Mouse (Mus musculus): ENCODE measurements around the gene Nudc. TPM values are rescaled to one million over a fixed set of nuclear protein-coding genes. Genes with fewer than 3 reads are reported as not detected.

Gene Nudc
- polyA plus RNA-seq, 1 experiment, result 61.4 TPM

DNA sequence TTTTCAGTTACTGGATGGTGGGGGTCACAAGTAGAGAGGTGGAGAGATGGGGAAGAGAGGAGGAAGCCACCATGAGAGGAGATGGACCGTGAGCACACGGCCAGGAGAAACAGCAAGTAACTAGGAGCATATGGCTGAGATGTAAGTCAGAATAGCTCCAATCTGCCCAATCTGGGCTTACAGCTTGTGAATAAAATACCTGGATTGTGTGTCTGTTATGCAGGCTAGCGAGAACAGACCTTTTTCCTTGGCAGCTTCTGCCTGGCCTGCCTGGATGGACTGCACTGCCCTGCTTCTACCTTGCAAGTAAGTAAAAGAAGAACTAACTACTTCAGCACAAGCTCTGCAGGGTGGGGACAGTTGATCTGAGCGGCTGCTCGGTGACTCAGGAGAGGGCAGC lies 34.7 kb downstream of the Nudc start:
- Histone ChIP-seq H3K4me3 (ENCODE audit: insufficient read depth, low read depth, low read length) (no peak overlapping the region), H3K27me3 (replicated peaks; ENCODE audit: control insufficient read depth, insufficient read depth, low read length) (no peaks in the 10 kb centered on the region), H3K36me3 (ENCODE audit: control insufficient read depth, insufficient read depth, low read length) (no peaks in the 10 kb centered on the region), H3K4me1 (ENCODE audit: control insufficient read depth, insufficient read depth, low read length) (no peaks in the 10 kb centered on the region; the same call in 1 of the 2 replicates), H3K27ac (ENCODE audit: insufficient read depth, low read depth, low read length) (no peak overlapping the region)
- no peak for TF ChIP-seq POLR2A (IDR thresholded peaks at IDR 0.05; ENCODE audit: low read depth, low read length)
- no peak for DNase-seq
- WGBS, result 89% methylated on average over 5 of the region's 5 CpGs

DNA sequence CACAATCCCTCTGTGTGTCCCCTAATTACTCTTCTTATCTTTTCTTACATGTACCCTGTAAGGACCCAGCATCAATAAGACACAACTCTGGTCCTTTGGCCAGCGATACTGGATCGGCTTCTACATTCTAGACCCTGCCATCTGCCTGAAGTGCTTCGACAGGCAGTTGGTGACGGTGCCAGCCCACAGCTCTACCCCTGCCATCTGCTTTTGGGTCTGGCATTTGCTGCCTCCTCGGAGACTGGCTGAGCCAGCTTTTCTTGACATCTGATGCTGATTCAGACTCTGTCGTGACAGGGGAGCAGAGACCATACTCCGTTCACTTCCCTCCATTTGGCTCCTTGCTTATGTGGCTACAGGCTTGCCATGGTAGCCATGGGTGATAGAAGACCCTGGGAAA lies 36.8 kb downstream of the Nudc start:
- Histone ChIP-seq H3K27me3 (replicated peaks; ENCODE audit: control insufficient read depth, insufficient read depth, low read length) (no peaks in the 10 kb centered on the region), H3K4me1 (ENCODE audit: control insufficient read depth, insufficient read depth, low read length) (no peaks in the 10 kb centered on the region; the same call in 1 of the 2 replicates), H3K4me3 (ENCODE audit: insufficient read depth, low read depth, low read length) (no peak overlapping the region), H3K36me3 (ENCODE audit: control insufficient read depth, insufficient read depth, low read length) (no peaks in the 10 kb centered on the region), H3K27ac (ENCODE audit: insufficient read depth, low read depth, low read length) (no peak overlapping the region)
- DNase-seq, result no peak
- WGBS, result 81% methylated on average over 7 of the region's 7 CpGs
- TF ChIP-seq CTCF (conservative IDR thresholded peaks at IDR 0.05; ENCODE audit: insufficient read depth, insufficient read length, low read depth, low read length) (no peak), POLR2A (IDR thresholded peaks at IDR 0.05; ENCODE audit: low read depth, low read length) (no peak)

DNA sequence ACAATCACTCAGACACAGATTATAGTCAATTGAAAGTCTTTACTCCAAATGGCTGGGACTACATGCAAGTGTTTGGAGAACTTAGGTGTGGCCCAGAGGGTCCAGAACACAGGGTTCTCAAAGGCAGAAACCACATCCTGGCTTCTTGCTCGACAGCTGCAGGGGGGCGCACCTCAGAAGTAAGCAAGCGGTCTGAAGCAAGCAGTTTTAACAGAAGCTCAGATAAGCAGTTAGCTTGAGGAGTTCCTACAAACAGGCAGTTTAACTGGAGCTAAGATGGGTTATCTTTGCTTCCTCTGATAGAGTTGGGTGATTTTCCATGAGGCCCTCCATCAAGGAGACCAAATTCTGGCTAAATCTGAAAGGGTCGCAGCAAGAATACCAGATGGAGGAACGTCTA lies 39.2 kb downstream of the Nudc start:
- Histone ChIP-seq H3K4me1 (ENCODE audit: control insufficient read depth, insufficient read depth, low read length) (no peaks in the 10 kb centered on the region), H3K4me3 (ENCODE audit: insufficient read depth, low read depth, low read length) (no peak overlapping the region), H3K27ac (ENCODE audit: insufficient read depth, low read depth, low read length) (no peak overlapping the region), H3K27me3 (replicated peaks; ENCODE audit: control insufficient read depth, insufficient read depth, low read length) (no peaks in the 10 kb centered on the region), H3K36me3 (ENCODE audit: control insufficient read depth, insufficient read depth, low read length) (no peaks in the 10 kb centered on the region)
- TF ChIP-seq POLR2A (IDR thresholded peaks at IDR 0.05; ENCODE audit: low read depth, low read length) (no peak), CTCF (conservative IDR thresholded peaks at IDR 0.05; ENCODE audit: insufficient read depth, insufficient read length, low read depth, low read length) (no peak)
- no peak for DNase-seq
- 81% methylated on average over 5 of the region's 5 CpGs for WGBS

DNA sequence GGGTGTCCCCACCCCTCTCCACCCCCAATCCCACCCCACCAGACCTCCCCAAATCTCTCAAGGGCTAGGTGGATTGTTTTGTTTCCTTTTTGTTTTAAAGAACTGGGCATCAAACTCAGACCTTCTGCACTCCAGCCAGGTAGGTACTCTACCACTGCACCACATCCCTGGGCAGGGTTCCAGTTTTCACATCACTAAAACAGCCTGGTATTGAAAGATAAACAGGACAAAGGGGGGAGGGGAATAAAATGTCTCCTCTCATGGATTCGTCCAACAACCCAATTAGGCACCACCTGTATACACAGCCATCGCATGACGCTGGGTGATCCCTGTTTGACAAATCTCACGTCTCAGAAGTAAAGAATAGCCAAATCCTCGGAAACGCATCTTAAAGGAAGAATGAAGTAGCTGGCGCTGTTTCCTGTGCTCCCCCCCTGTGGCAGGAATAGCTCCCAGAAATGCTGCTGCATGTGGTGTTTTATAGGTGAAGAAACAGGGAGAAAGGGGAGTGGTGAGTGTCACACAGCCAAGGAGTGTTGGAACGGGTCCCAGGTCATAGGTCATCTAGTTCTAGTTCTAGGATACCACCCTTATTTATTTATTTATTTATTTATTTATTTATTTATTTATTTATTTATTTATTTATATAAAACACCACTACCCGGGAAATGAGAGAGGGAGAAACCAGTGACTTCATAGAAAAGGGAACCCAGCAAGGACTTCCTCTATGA lies 40.9 kb downstream of the Nudc start:
- H3K27me3 ChIP-seq (replicated peaks; ENCODE audit: control insufficient read depth, insufficient read depth, low read length), result no peaks in the 10 kb centered on the region
- DNase-seq, result no peak
- no peak overlapping the region for H3K4me3 ChIP-seq (ENCODE audit: insufficient read depth, low read depth, low read length)
- no peak for TF ChIP-seq CTCF (conservative IDR thresholded peaks at IDR 0.05; ENCODE audit: insufficient read depth, insufficient read length, low read depth, low read length)
- TF ChIP-seq POLR2A (IDR thresholded peaks at IDR 0.05; ENCODE audit: low read depth, low read length), result no peak
- no peaks in the 10 kb centered on the region for H3K4me1 ChIP-seq (ENCODE audit: control insufficient read depth, insufficient read depth, low read length)
- H3K27ac ChIP-seq (ENCODE audit: insufficient read depth, low read depth, low read length), result no peak overlapping the region
- no peaks in the 10 kb centered on the region for H3K36me3 ChIP-seq (ENCODE audit: control insufficient read depth, insufficient read depth, low read length)
- WGBS, result 56% methylated on average over 9 of the region's 9 CpGs

DNA sequence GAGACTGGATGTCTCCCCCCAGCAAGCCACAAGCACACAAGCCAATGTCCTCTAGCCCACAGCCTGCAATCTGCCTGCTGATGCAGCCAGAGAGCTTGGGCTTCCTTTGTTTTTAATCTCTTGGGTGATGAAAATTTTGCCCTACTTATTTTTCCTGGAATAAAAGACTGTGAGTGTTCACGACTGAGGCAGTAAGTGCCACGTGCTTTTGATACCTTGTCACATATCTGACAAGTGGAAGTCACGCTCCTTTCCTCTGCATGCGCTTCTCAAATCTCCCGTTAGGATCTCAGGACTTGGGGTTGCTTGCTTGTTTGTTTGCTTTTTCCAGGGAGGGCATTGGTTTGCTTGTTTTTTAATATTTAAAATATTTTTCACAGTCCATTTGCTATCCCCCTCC lies 41.5 kb downstream of the Nudc start:
- H3K4me1 ChIP-seq (ENCODE audit: control insufficient read depth, insufficient read depth, low read length), result no peaks in the 10 kb centered on the region
- TF ChIP-seq POLR2A (IDR thresholded peaks at IDR 0.05; ENCODE audit: low read depth, low read length) (no peak), CTCF (conservative IDR thresholded peaks at IDR 0.05; ENCODE audit: insufficient read depth, insufficient read length, low read depth, low read length) (no peak)
- H3K27ac ChIP-seq (ENCODE audit: insufficient read depth, low read depth, low read length), result no peak overlapping the region
- no peaks in the 10 kb centered on the region for H3K27me3 ChIP-seq (replicated peaks; ENCODE audit: control insufficient read depth, insufficient read depth, low read length)
- H3K4me3 ChIP-seq (ENCODE audit: insufficient read depth, low read depth, low read length), result no peak overlapping the region
- no peaks in the 10 kb centered on the region for H3K36me3 ChIP-seq (ENCODE audit: control insufficient read depth, insufficient read depth, low read length)
- no peak for DNase-seq
- WGBS, result 30% methylated on average over 5 of the region's 5 CpGs

DNA sequence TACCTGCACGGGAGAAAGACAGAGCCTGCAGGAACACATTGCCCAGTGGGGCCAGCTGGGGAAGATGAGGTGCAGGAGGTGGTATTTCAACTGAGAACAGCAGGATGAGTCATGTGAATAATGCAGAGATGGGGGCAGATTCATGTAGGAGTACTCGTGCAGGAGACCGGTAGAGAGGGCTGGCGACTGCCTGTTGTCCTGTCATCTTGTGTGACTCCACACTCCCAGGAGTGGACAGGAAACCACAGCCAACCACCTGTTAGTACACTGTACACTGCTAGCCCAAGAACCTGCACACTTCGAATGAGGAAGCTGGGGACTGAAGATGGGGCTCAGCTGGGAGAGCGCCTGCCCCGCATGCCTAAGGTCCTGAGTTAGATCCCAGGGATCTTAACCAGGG lies 44.3 kb downstream of the Nudc start:
- TF ChIP-seq POLR2A (IDR thresholded peaks at IDR 0.05; ENCODE audit: low read depth, low read length), result no peak
- no peak for TF ChIP-seq CTCF (conservative IDR thresholded peaks at IDR 0.05; ENCODE audit: insufficient read depth, insufficient read length, low read depth, low read length)
- Histone ChIP-seq H3K27me3 (replicated peaks; ENCODE audit: control insufficient read depth, insufficient read depth, low read length) (no peaks in the 10 kb centered on the region; the same call in 1 of the 2 replicates), H3K4me1 (ENCODE audit: control insufficient read depth, insufficient read depth, low read length) (no peaks in the 10 kb centered on the region), H3K4me3 (ENCODE audit: insufficient read depth, low read depth, low read length) (no peak overlapping the region), H3K36me3 (ENCODE audit: control insufficient read depth, insufficient read depth, low read length) (no peaks in the 10 kb centered on the region), H3K27ac (ENCODE audit: insufficient read depth, low read depth, low read length) (no peak overlapping the region)
- DNase-seq, result no peak
- WGBS, result 62% methylated on average over 7 of the region's 7 CpGs

DNA sequence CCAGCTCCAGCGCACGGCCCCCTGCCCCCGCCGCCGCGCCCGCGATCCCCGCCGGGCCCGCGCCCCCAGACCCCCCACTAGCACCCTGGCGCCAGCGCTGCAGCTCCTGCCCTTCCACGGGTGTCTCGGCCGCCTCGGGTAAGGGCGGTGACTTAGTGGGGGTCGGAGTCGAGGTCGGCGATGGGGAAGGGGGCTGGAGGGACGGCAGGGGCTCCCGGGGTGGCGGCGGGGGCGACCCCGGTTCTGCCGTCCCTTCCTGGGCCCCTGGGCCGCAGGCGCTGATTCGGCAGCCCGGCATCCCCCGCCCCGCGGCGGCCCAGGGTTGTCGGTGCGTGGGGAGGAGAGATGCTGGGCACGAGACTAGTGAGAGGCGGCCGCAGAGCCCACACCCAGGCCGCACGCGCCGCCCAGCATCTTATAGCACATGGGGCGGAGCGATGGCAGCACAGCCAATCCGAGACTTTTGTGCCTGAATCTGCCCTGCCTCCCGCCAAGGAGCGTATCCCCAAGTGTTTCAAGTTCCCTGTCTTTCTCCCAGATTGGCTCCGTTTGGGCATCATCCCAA lies 47.6 kb downstream of the Nudc start, which contains the start of gene Trnp1:
Gene Trnp1 (minus strand): TSS at position 391 of the 565 bp plus-strand sequence.
- Histone ChIP-seq H3K27me3 (replicated peaks; ENCODE audit: control insufficient read depth, insufficient read depth, low read length) (no peaks in the 10 kb centered on the region; the same call in 1 of the 2 replicates), H3K36me3 (ENCODE audit: control insufficient read depth, insufficient read depth, low read length) (no peaks in the 10 kb centered on the region)
- WGBS, result under 1% methylated on average over 53 of the region's 53 CpGs

More for the DNA sequence above, 47.6 kb downstream of the Nudc start, which contains the start of gene Trnp1:
- peak; percentile 60 for DNase-seq
- TF ChIP-seq CTCF (conservative IDR thresholded peaks at IDR 0.05; ENCODE audit: insufficient read depth, insufficient read length, low read depth, low read length) (no peak), POLR2A (IDR thresholded peaks at IDR 0.05; ENCODE audit: low read depth, low read length) (no peak)
- H3K27ac ChIP-seq (ENCODE audit: insufficient read depth, low read depth, low read length), result no peak within 1 kb of the TSS
- peak within 1 kb of the TSS; percentile 59 for H3K4me3 ChIP-seq (ENCODE audit: insufficient read depth, low read depth, low read length)
- 0 out of 2 replicates have a peak, but pooled peaks cover 5% of the 10 kb centered on the region for H3K4me1 ChIP-seq (ENCODE audit: control insufficient read depth, insufficient read depth, low read length)

All from kidney, adult 2 months (tissue).